Mouse (Mus musculus) thymus, adult 2 months (tissue): ENCODE measurements at regions not wholly inside any gene's neighbourhood (a gene's known extent, or its start where the extent isn't known, plus 50 kb on each side); places are given as distances from the start of the nearest gene placed in this dataset.

Source experiments
- CTCF ChIP-seq: fragments of 200-500 bp; IDR thresholded peaks from 2 replicates; pipeline ENCODE4 v1.5.1; 2012; ENCODE audit warnings: mild to moderate bottlenecking, control low read depth, low read length, moderate library complexity, borderline replicate concordance; ENCODE audit not compliant: control insufficient read depth, poor library complexity, insufficient read depth; ENCODE audit errors: extremely low read depth
- POLR2A ChIP-seq: fragments of 200-500 bp; IDR thresholded peaks from 2 replicates; pipeline ENCODE4 v1.6.1; 2012; ENCODE audit warnings: mild to moderate bottlenecking, low read length, control low read depth, moderate library complexity; ENCODE audit not compliant: control insufficient read depth, poor library complexity, insufficient read depth; ENCODE audit errors: extremely low read depth

DNA sequence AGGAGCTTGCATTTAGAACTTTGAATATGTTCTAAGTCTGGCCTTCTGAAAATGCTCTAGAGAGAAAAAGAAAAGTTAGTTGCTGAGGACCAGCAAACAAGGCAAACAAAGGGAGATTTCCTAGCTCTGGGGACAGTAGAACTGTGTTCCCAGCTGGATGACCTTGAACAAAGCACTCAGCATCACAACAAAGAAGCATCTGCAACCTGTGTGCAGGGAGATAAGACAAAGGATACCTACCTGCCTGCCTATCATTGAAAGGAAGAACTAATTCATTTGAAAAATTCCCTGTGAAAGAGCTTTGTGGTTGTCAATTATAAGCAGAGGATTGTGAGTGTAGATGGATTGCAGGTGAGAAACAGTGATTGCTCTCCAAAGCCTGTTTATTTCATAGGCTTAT lies 451.1 kb upstream of the B430305J03Rik start:
- TF ChIP-seq CTCF (no peak), POLR2A (no peak)
